10 mouse cellular contexts compared by ENCODE assay signal in genomic region chr10:82631133-82631532, GRCm38 (mm10). TPM values are rescaled to one million over a fixed set of nuclear protein-coding genes. Genes with fewer than 3 reads are reported as not detected.
DNase-seq lines count a peak whose midpoint lies in the region; ATAC-seq and TF ChIP-seq lines count a peak whose summit lies in the region.
"Had no signal": no experiment of that assay in that cellular context is flagged by ENCODE, and none has a peak within 500 bp of the region (broad histone marks: within the 10 kb centered on the region; RNA-seq: fewer than 3 reads in every experiment).

No protein-coding gene starts in this region.

- no peaks in the 10 kb centered on the region for H3K9me3 ChIP-seq in heart, embryonic 10.5 days
- H3K9me3 ChIP-seq in forebrain, embryonic 15.5 days: no peaks in the 10 kb centered on the region
- no peaks in the 10 kb centered on the region for H3K9me3 ChIP-seq in liver, embryonic 14.5 days (ENCODE audit: control insufficient read depth, low read length)

- no peak overlapping the region for H3K27ac ChIP-seq in heart, embryonic 10.5 days
- no peak overlapping the region for H3K27ac ChIP-seq in forebrain, embryonic 15.5 days (replicated peaks)
- no peak overlapping the region for H3K27ac ChIP-seq in liver, embryonic 14.5 days

- H3K36me3 ChIP-seq in heart, embryonic 10.5 days: peaks cover 38% of the 10 kb centered on the region
- H3K36me3 ChIP-seq in forebrain, embryonic 15.5 days: peaks cover 15% of the 10 kb centered on the region; the same call in 1 of the 2 replicates
- peaks cover 3% of the 10 kb centered on the region; the same call in 1 of the 2 replicates for H3K36me3 ChIP-seq in liver, embryonic 14.5 days (replicated peaks; ENCODE audit: control insufficient read depth, insufficient read depth, low read depth)

- no peak for ATAC-seq in forebrain, embryonic 15.5 days (replicated peaks)
- ATAC-seq in liver, embryonic 14.5 days (ENCODE audit: insufficient read depth): no peak

- H3K4me2 ChIP-seq in forebrain, embryonic 15.5 days (replicated peaks): peak overlapping the region; percentile 72
- H3K4me2 ChIP-seq in liver, embryonic 14.5 days (ENCODE audit: low read depth): peak overlapping the region; percentile 100

- H3K4me3 ChIP-seq in heart, embryonic 10.5 days: peak overlapping the region; percentile 77
- H3K4me3 ChIP-seq in forebrain, embryonic 15.5 days: peak overlapping the region; percentile 88
- H3K4me3 ChIP-seq in liver, embryonic 14.5 days (ENCODE audit: insufficient read depth in 1 of 2, low read depth in 2 of 2, low read length in 2 of 2): peak overlapping the region in 1 of 2 experiments; percentile 69; a peak in 2 of 4 replicates

- no peak for TF ChIP-seq CTCF in liver, embryonic 14.5 days (IDR thresholded peaks at IDR 0.05; ENCODE audit: low read depth)

- 77% methylated on average over 7 of the region's 7 CpGs for WGBS in heart, embryonic 10.5 days
- 77% methylated on average over 7 of the region's 7 CpGs for WGBS in forebrain, embryonic 15.5 days
- WGBS in liver, embryonic 14.5 days (ENCODE audit: insufficient replicate concordance): 82% methylated on average over 7 of the region's 7 CpGs

- no peaks in the 10 kb centered on the region for H3K27me3 ChIP-seq in heart, embryonic 10.5 days (ENCODE audit: insufficient read depth, poor library complexity, severe bottlenecking)
- H3K27me3 ChIP-seq in forebrain, embryonic 15.5 days: no peaks in the 10 kb centered on the region
- no peaks in the 10 kb centered on the region for H3K27me3 ChIP-seq in liver, embryonic 14.5 days (ENCODE audit: control insufficient read depth, insufficient read depth, low read length)

- TF ChIP-seq EP300 in liver, embryonic 14.5 days (IDR thresholded peaks at IDR 0.05; ENCODE audit: low read depth): no peak

- H3K4me1 ChIP-seq in heart, embryonic 10.5 days: peaks cover 21% of the 10 kb centered on the region
- H3K4me1 ChIP-seq in forebrain, embryonic 15.5 days: peaks cover 24% of the 10 kb centered on the region
- peaks cover 11 to 14% of the 10 kb centered on the region in 2 experiments for H3K4me1 ChIP-seq in liver, embryonic 14.5 days (replicated peaks; ENCODE audit: control insufficient read depth in 2 of 2, insufficient read depth in 2 of 2, low read length in 1 of 2)

- H3K9ac ChIP-seq in forebrain, embryonic 15.5 days (replicated peaks): peak overlapping the region; percentile 16; the same call in 1 of the 2 replicates
- peak overlapping the region; percentile 87 for H3K9ac ChIP-seq in liver, embryonic 14.5 days (replicated peaks)

- no peak for DNase-seq in heart, embryonic 10.5 days (ENCODE audit: low spot score)
- DNase-seq in heart, adult 9 months (ENCODE audit: low spot score in 2 of 2): no peak
- DNase-seq in CD4-positive helper T cell, adult 2 months (ENCODE audit: low read depth, low spot score): peak; percentile 34
- no peak for DNase-seq in liver, embryonic 14.5 days (ENCODE audit: low read depth in 3 of 3, low spot score in 3 of 3)
- no peak for DNase-seq in cerebellum, adult 9-11 months
- DNase-seq in thymus, postnatal 0 days (ENCODE audit: low spot score): no peak
- no peak for DNase-seq in layer of hippocampus, adult 18-20 months (ENCODE audit: low spot score in 2 of 2)
- DNase-seq: cerebellum, adult 18-20 months; kidney, adult 11 months had no signal

RNA-seq across cellular contexts. Expression of gene Tdg, which starts 1.5 kb away (rescaled TPM):
- 151 and 163 TPM in 2 replicates for polyA plus RNA-seq in heart, embryonic 10.5 days (2016; fragmentation: Nextera tagmentation; extraction: Ambion mirVana)
- 223 and 227 TPM in 2 replicates for polyA plus RNA-seq in forebrain, embryonic 15.5 days (2015; fragmentation: Nextera tagmentation; extraction: Ambion mirVana)
- polyA plus RNA-seq in liver, embryonic 14.5 days (2012; rRNA removed): 13.8 and 21.3 TPM in 2 replicates
- 33.0 and 38.8 TPM in 2 replicates for polyA plus RNA-seq in liver, embryonic 14.5 days (2014; fragmentation: Nextera tagmentation; extraction: Ambion mirVana)
- 119 TPM in 2 replicates for polyA plus RNA-seq in thymus, postnatal 0 days (2015; fragmentation: Nextera tagmentation; extraction: Ambion mirVana)
- total RNA-seq in layer of hippocampus, adult 18-20 months (2021): 10 to 100 TPM; 32.6 to 35.1 TPM

RNA-seq across cellular contexts. Expression of gene 1190007I07Rik, which starts 8.1 kb away (rescaled TPM):
- 37.5 and 41.8 TPM in 2 replicates for polyA plus RNA-seq in heart, embryonic 10.5 days (2016; fragmentation: Nextera tagmentation; extraction: Ambion mirVana)
- 34.1 and 34.2 TPM in 2 replicates for polyA plus RNA-seq in forebrain, embryonic 15.5 days (2015; fragmentation: Nextera tagmentation; extraction: Ambion mirVana)
- polyA plus RNA-seq in liver, embryonic 14.5 days (2012; rRNA removed): 24.0 and 25.9 TPM in 2 replicates
- 34.2 and 35.6 TPM in 2 replicates for polyA plus RNA-seq in liver, embryonic 14.5 days (2014; fragmentation: Nextera tagmentation; extraction: Ambion mirVana)
- 86.1 and 87.7 TPM in 2 replicates for polyA plus RNA-seq in thymus, postnatal 0 days (2015; fragmentation: Nextera tagmentation; extraction: Ambion mirVana)
- 10 to 100 TPM; 17.8 to 20.7 TPM for total RNA-seq in layer of hippocampus, adult 18-20 months (2021)

RNA-seq across cellular contexts. Expression of gene Glt8d2, which starts 59.3 kb away (rescaled TPM):
- polyA plus RNA-seq in heart, embryonic 10.5 days (2016; fragmentation: Nextera tagmentation; extraction: Ambion mirVana): 1.2 and 1.3 TPM in 2 replicates
- 2.9 and 3.7 TPM in 2 replicates for polyA plus RNA-seq in forebrain, embryonic 15.5 days (2015; fragmentation: Nextera tagmentation; extraction: Ambion mirVana)
- polyA plus RNA-seq in liver, embryonic 14.5 days (2012; rRNA removed): 0.12 and 0.23 TPM in 2 replicates
- 0.27 and 0.35 TPM in 2 replicates for polyA plus RNA-seq in liver, embryonic 14.5 days (2014; fragmentation: Nextera tagmentation; extraction: Ambion mirVana)
- 3.7 and 3.8 TPM in 2 replicates for polyA plus RNA-seq in thymus, postnatal 0 days (2015; fragmentation: Nextera tagmentation; extraction: Ambion mirVana)
- 10 to 100 TPM; 20.1 to 23.8 TPM for total RNA-seq in layer of hippocampus, adult 18-20 months (2021)
